Mouse (Mus musculus): Measurements from ENCODE around the gene Hcrtr2.

Gene Hcrtr2

DNA sequence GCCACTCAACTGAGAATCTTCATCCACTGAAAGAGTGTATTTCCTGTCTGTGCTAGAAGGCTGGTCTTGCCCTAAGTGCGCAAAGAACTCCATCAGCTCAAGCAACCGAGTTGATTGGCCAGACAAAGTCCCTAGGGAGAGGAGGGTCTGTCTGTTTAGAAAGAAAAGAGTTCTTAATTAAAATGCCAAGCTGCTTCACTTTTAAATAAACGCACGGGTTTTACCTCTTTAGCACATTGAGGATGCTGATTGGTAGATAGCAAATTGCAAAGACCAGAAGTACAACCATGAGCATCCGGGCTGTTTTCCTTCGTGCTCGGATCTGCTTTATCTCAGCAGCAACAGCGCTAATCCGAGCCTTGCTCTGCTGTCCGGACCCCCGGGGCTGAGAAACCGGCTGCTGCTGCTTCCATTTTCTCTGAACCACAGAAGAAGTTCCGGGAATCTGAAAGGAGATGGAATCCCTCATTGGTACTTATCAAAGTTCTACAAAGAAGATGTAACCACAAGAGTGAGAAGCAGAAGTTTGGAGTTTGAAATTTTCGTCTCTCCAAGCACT, 87.6 kb downstream of the Hcrtr2 start:
- no peak for DNase-seq (ENCODE audit: low spot score)

- no peak for DNase-seq (ENCODE audit: low spot score)
These were observed 88.8 kb downstream of the Hcrtr2 start for GRCm38 (mm10) chr9:76234899-76235298.

GRCm38 (mm10) chr9:76230400-76230799, 93.3 kb downstream of the Hcrtr2 start:
- DNase-seq (ENCODE audit: low spot score) = peak; percentile 48

GRCm38 (mm10) chr9:76217178-76217975, 106.3 kb downstream of the Hcrtr2 start:
- no peak for DNase-seq (ENCODE audit: low spot score)

DNA sequence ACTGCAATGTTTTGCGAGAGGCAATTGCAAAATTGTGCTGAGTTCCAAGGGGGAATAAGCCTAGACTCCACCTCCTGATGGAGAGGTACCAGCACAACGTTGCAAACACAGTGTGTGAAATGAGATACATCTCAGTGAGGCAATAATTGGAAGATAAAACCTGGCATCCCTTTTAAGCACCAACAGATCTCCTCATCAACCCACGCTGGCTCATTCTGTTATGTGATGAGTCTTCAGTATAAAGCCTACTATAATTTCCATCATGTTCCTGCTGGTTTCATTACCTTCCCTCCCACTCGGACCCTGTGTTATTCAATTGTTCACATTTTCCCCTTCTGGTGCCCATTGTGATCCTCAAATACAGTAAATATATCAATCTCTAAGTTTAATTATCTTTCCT, 109.0 kb downstream of the Hcrtr2 start:
- no peak for DNase-seq (ENCODE audit: low spot score)

- no peak for DNase-seq (ENCODE audit: low spot score)
These were observed 110.1 kb downstream of the Hcrtr2 start, which contains the start of gene Gfral for GRCm38 (mm10) chr9:76213557-76213956. TSS of gene Gfral (minus strand) at chr9:76213657.

GRCm38 (mm10) chr9:76196917-76197316, 126.7 kb downstream of the Hcrtr2 start:
- DNase-seq (ENCODE audit: low spot score) = no peak

DNA sequence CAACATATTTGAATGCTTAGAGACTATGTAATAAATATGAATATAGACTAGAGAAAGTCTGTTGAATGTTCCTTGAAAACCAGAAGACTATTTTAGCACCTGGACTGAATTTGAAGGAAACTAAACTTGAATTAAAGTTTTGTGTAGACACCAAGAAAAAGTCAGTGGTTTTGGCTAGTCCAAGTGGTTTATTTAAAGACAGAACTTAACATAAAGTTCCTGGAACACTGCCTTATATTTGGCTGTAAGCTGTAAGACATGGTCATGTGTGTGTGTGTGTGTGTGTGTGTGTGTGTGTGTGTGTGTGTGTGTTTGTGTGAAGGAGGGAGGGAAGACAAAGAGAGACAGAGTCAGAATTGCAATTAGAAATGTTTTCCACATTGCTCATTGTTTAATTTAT, 144.4 kb downstream of the Hcrtr2 start:
- no peak for DNase-seq (ENCODE audit: low spot score)
